Mouse (Mus musculus): ENCODE results near the gene Serinc4. TPM values are rescaled to one million over a fixed set of nuclear protein-coding genes. Genes with fewer than 3 reads are reported as not detected.

Gene Serinc4
- total RNA-seq (2023): not detected in 2 replicates

GRCm38 (mm10) chr2:121456692-121457642 lies at the start of gene Serinc4:
TSS of gene Serinc4 (minus strand) at chr2:121456781.

GRCm38 (mm10) chr2:121473301-121474179 lies 17.0 kb upstream of the Serinc4 start, which contains the start of gene Mfap1b:
TSS of gene Mfap1b (minus strand) at chr2:121474067.

DNA sequence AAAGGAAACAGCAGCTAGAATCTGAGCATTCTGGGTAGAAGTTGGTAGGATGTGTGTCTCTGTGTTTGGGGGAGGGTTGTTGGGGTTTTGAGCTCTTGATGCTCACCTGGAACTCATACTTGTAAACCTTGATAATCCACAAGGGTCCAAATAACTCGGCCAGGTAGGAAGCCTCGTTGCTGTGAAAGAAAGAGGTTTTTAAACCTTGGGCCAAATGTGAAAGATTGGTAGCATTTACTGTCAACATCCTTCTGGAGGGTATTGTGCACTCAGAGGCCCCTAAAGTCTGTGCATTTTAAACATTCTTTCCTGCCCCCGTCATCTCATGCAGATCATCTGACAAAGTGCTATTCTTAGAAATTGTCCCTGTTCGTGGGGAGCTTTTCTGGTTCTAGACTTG lies 3.6 kb downstream of the Serinc4 start, which contains the start of gene Hypk:
Gene Hypk (plus strand): TSS at position 301 of the 400 bp plus-strand sequence.

DNA sequence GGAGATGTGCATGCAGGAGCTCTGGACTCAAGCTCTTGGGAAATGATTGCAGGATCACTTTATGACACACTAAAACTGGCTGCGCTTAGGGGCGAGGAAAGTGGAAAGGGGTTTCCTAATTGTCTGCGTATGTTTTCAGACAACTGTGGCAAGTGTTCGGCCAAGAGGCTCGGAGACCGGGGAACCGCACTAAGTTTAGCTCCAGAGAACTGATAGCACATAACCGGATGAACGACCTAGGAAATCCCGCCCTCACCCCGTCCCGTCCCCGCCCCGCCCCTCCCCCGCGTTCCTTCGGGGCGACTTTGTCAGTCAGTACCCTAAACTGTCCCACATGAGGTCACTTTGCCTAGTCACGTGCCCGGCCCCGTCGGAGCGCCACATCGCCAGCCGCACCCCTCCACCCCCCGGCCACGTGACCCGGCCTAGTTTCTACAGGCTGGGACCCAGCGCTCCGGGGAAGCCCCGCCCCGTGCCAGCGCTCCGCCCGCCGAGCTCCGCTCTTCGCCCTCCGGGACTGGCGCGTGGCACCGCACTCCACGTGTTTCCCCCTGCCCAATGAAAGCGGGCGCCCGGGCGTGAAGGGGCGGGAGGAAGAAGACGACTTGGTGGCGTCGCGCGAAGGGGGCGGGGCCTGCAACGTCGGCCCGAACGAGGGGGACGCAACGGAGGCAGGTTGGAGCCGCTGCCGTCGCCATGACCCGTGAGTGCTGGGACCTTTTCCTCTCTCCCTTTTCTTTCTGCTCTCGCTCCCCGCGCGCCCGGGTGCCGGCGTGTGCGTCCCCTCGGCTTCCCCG lies 7.6 kb downstream of the Serinc4 start, which contains the start of gene Serf2:
Gene Serf2 (plus strand): TSS at position 457 of the 797 bp plus-strand sequence.

GRCm38 (mm10) chr2:121444178-121444577 lies 12.4 kb downstream of the Serinc4 start, which contains the start of gene Ell3:
TSS of gene Ell3 (minus strand) at chr2:121444278.

GRCm38 (mm10) chr2:121413387-121414042 lies 43.1 kb downstream of the Serinc4 start, which contains the start of the genes Pdia3 and Catsper2:
TSS of gene Pdia3 (plus strand) at chr2:121413775.
TSS of gene Catsper2 (minus strand) at chr2:121413792.

Other genes with a start within 250 kb of the Serinc4 start
- gene Trp53bp1, start 185.4 kb downstream of the Serinc4 start, total RNA-seq (2023): 31.7 and 41.2 TPM in 2 replicates
- 0.06 and 0.11 TPM in 2 replicates for gene Map1a, start 167.2 kb downstream of the Serinc4 start, total RNA-seq (2023)
- 12.3 and 12.7 TPM in 2 replicates for gene Ppip5k1, start 101.4 kb downstream of the Serinc4 start, total RNA-seq (2023)
- gene Ckmt1, start 99.1 kb downstream of the Serinc4 start, total RNA-seq (2023): not detected in 2 replicates
- gene Strc, start 69.6 kb downstream of the Serinc4 start, total RNA-seq (2023): 0.13 and 0.23 TPM in 2 replicates
- 145 and 153 TPM in 2 replicates for gene Pdia3, start 43.0 kb downstream of the Serinc4 start, total RNA-seq (2023)
- gene Catsper2, start 43.0 kb downstream of the Serinc4 start, total RNA-seq (2023): 0.48 and 2.4 TPM in 2 replicates
- gene Ell3, start 12.5 kb downstream of the Serinc4 start, total RNA-seq (2023): not detected in 2 replicates
- 261 and 363 TPM in 2 replicates for gene Serf2, start 7.6 kb downstream of the Serinc4 start, total RNA-seq (2023)
- 25.7 and 30.2 TPM in 2 replicates for gene Hypk, start 3.5 kb downstream of the Serinc4 start, total RNA-seq (2023)
- gene Mfap1b, start 17.3 kb upstream of the Serinc4 start, total RNA-seq (2023): 38.0 and 38.4 TPM in 2 replicates
- 38.0 and 44.8 TPM in 2 replicates for gene Mfap1a, start 49.9 kb upstream of the Serinc4 start, total RNA-seq (2023)
- 12.0 and 18.0 TPM in 2 replicates for gene Wdr76, start 49.9 kb upstream of the Serinc4 start, total RNA-seq (2023)